Mouse (Mus musculus): Measurements from ENCODE around the gene Rin3. TPM values are rescaled to one million over a fixed set of nuclear protein-coding genes. Genes with fewer than 3 reads are reported as not detected.
A peak's percentile ranks its signal among the peaks of the same experiment; 100 is the strongest.

Gene Rin3
- total and polyA plus RNA-seq, 2 experiments from 2014 or later, result 1.9 to 3.3 TPM

DNA sequence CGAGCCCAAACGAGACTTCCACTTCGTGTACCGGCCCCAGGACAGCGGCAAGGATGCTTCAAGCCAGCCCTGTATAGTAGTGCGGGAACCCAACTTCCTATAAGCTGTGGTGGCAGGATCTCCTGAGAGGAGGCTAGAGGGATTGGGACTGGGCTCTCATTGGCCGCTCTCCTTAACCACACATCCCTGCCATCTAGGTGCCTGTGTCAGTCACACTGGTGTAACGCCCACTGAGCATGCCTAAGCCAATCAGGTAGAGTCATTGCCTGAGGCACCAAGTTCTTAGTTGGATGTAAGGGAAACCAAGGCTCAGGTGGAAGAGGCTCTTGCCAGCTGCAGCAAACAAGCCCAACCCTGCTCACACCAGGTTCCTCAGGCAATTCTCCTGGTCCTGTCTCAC lies 107.2 kb downstream of the Rin3 start:
- Histone ChIP-seq H3K4me2 (ENCODE audit: low read depth) (no peak overlapping the region), H3K9me3 (ENCODE audit: low read length) (no peaks in the 10 kb centered on the region), H3K9ac (no peak overlapping the region), H3K36me3 (ENCODE audit: insufficient read depth) (peaks cover 17% of the 10 kb centered on the region; the same call in 1 of the 2 replicates), H3K27me3 (ENCODE audit: insufficient read depth, low read length) (no peaks in the 10 kb centered on the region), H3K4me1 (ENCODE audit: insufficient read depth) (no peaks in the 10 kb centered on the region), H3K27ac (ENCODE audit: low read depth, low read length) (no peak overlapping the region), H3K4me3 (ENCODE audit: low read depth, low read length) (no peak overlapping the region)
- 33% methylated on average over 8 of the region's 8 CpGs for WGBS
- ATAC-seq (0 out of 2 replicates have a peak, but pooled peaks have one; percentile 26), DNase-seq (no peak)
- TF ChIP-seq CTCF (IDR thresholded peaks at IDR 0.05; ENCODE audit: low read depth), result no peak

DNA sequence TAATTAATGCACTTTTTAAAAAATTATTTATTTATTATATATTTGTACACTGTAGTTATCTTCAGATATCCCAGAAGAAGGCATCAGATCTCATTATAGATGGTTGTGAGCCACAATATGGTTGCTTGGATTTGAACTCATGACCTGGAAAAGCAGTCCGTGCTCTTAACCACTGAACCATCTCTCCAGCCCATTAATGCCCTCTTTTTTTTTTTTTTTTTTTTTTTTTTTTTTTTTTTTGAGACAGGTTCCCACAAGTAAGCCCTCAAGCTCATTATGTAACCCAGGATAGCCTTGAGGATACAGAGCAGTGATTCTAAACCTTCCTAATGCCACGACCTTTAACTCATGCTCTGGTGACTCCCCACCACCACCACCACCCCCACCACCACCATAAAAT lies 108.3 kb downstream of the Rin3 start:
- Histone ChIP-seq H3K4me1 (ENCODE audit: insufficient read depth) (no peaks in the 10 kb centered on the region), H3K4me2 (ENCODE audit: low read depth) (no peak overlapping the region), H3K9me3 (ENCODE audit: low read length) (no peaks in the 10 kb centered on the region), H3K4me3 (ENCODE audit: low read depth, low read length) (no peak overlapping the region), H3K27ac (ENCODE audit: low read depth, low read length) (no peak overlapping the region), H3K9ac (no peak overlapping the region), H3K36me3 (ENCODE audit: insufficient read depth) (peaks cover 24% of the 10 kb centered on the region), H3K27me3 (ENCODE audit: insufficient read depth, low read length) (no peaks in the 10 kb centered on the region)
- no peak for TF ChIP-seq CTCF (IDR thresholded peaks at IDR 0.05; ENCODE audit: low read depth)
- DNase-seq (no peak), ATAC-seq (no peak)
- WGBS, result 77% methylated on average over 2 of the region's 2 CpGs

GRCm38 (mm10) chr12:102391982-102392381 lies 109.1 kb downstream of the Rin3 start:
- peak; percentile 51 for DNase-seq
- Histone ChIP-seq H3K27ac (ENCODE audit: low read depth, low read length) (no peak overlapping the region), H3K4me1 (ENCODE audit: insufficient read depth) (no peaks in the 10 kb centered on the region), H3K27me3 (ENCODE audit: insufficient read depth, low read length) (no peaks in the 10 kb centered on the region), H3K4me3 (ENCODE audit: low read depth, low read length) (no peak overlapping the region), H3K4me2 (ENCODE audit: low read depth) (no peak overlapping the region), H3K36me3 (ENCODE audit: insufficient read depth) (peaks cover 29% of the 10 kb centered on the region), H3K9me3 (ENCODE audit: low read length) (no peaks in the 10 kb centered on the region), H3K9ac (no peak overlapping the region)
- no peak for ATAC-seq
- peak; percentile 65 for TF ChIP-seq CTCF (IDR thresholded peaks at IDR 0.05; ENCODE audit: low read depth)
- WGBS, result 71% methylated on average over 4 of the region's 4 CpGs

- peaks cover 40% of the 10 kb centered on the region for H3K36me3 ChIP-seq (ENCODE audit: insufficient read depth)
- no peaks in the 10 kb centered on the region for H3K9me3 ChIP-seq (ENCODE audit: low read length)
- no peak for TF ChIP-seq CTCF (IDR thresholded peaks at IDR 0.05; ENCODE audit: low read depth)
- WGBS, result 92% methylated on average over 7 of the region's 7 CpGs
- no peaks in the 10 kb centered on the region for H3K27me3 ChIP-seq (ENCODE audit: insufficient read depth, low read length)
- no peak overlapping the region for H3K4me3 ChIP-seq (ENCODE audit: low read depth, low read length)
- DNase-seq (no peak), ATAC-seq (no peak)
- H3K4me2 ChIP-seq (ENCODE audit: low read depth), result no peak overlapping the region
- H3K9ac ChIP-seq, result no peak overlapping the region
- H3K4me1 ChIP-seq (ENCODE audit: insufficient read depth), result no peaks in the 10 kb centered on the region
- H3K27ac ChIP-seq (ENCODE audit: low read depth, low read length), result no peak overlapping the region
Observed at GRCm38 (mm10) chr12:102394496-102394895, 111.6 kb downstream of the Rin3 start.

DNA sequence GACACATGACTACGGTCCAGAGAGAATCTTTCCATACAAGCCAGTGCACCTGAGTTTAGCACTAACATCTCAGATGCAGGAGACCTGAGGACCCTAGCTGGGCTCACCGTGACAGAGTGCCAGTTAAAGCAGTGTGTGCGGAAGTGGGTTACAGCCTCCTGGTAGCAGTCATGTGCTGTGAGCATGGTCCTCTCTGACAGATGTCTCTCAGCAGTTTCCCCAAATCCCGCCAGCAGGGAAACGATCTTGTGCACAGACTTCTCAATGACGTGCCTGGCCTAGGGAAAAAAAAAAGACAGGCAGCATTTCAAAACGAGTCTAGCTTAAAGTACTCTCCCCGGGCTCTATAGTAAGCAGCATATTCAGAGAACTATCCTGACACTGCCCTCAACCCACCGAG lies 112.7 kb downstream of the Rin3 start:
- no peak for DNase-seq
- no peak overlapping the region for H3K9ac ChIP-seq
- WGBS, result 56% methylated on average over 9 of the region's 9 CpGs

DNA sequence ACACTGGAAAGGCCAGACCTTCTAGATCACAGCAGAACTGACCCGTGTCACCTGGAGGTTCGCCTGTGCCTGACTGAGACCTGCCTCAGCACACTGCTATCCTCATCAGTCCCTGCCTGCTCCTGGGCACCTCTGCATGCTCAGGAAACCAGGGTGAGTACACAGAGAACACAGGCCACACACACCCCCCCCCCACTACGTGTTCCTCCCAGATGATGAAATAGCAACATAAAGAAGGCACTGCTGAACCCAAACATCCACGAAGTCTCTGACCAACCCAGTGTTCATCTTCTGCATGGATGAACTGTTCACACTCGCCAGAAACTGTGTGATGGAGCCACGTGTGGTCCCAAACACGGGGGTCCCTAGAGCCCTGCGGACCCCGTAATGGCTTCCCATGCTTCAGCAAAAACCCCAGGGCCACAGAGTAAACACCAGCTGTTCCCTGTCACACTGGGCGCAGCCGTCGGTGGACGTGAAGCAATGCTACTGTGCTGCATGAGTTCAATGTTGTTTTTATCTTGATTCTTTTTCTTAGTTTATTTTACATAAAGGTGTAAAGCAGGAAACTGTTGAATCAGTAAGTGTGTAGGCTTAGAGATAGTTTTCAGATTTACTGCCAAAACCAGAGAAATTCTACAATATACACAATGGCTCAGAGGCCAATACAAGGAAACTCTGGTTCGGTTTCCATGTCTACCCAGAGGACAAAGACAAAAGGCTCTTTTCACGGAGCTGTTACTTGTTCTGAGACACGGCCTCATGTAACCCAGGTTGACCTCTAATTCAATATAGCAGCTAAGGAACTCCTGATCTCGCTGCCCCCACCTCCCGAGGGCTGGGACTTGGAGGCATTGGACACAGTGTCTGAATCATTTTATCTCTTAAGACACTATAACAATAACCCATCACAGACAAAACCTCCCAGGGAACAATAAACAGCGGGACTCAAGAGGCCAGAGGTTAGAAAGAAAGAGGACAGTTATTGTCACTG lies 113.4 kb downstream of the Rin3 start:
- H3K9me3 ChIP-seq (ENCODE audit: low read length), result no peaks in the 10 kb centered on the region
- no peak overlapping the region for H3K27ac ChIP-seq (ENCODE audit: low read depth, low read length)
- DNase-seq (no peak), ATAC-seq (peak; percentile 65)
- no peaks in the 10 kb centered on the region for H3K4me1 ChIP-seq (ENCODE audit: insufficient read depth)
- H3K4me3 ChIP-seq (ENCODE audit: low read depth, low read length), result no peak overlapping the region
- H3K27me3 ChIP-seq (ENCODE audit: insufficient read depth, low read length), result no peaks in the 10 kb centered on the region
- peaks cover 54% of the 10 kb centered on the region for H3K36me3 ChIP-seq (ENCODE audit: insufficient read depth)
- H3K4me2 ChIP-seq (ENCODE audit: low read depth), result no peak overlapping the region
- WGBS, result 41% methylated on average over 19 of the region's 19 CpGs
- H3K9ac ChIP-seq, result no peak overlapping the region
- no peak for TF ChIP-seq CTCF (IDR thresholded peaks at IDR 0.05; ENCODE audit: low read depth)

More for the DNA sequence above, 112.7 kb downstream of the Rin3 start:
- no peak for ATAC-seq
- Histone ChIP-seq H3K9me3 (ENCODE audit: low read length) (no peaks in the 10 kb centered on the region), H3K4me3 (ENCODE audit: low read depth, low read length) (no peak overlapping the region), H3K27me3 (ENCODE audit: insufficient read depth, low read length) (no peaks in the 10 kb centered on the region), H3K27ac (ENCODE audit: low read depth, low read length) (no peak overlapping the region), H3K4me2 (ENCODE audit: low read depth) (no peak overlapping the region), H3K4me1 (ENCODE audit: insufficient read depth) (no peaks in the 10 kb centered on the region), H3K36me3 (ENCODE audit: insufficient read depth) (peaks cover 47% of the 10 kb centered on the region)
- no peak for TF ChIP-seq CTCF (IDR thresholded peaks at IDR 0.05; ENCODE audit: low read depth)

DNA sequence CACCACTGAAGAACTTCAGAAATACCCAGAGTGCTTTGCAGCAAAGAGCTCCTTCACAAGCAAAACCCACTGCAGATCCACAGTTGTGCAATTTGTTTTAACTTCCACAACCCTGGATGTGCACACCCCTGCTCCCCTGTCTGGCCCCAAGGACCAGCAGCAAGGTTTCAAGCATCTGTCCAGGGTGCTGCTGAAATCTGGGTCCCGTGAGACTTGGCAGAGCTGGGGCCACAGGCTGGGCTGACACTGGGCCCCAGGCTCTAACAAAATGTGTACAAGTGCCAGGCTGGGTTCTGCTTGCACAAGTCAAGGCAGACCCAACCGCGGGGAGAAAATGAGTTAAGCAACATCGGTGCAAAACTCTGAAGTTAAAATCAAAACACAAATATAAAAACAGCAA lies 115.7 kb downstream of the Rin3 start:
- Histone ChIP-seq H3K4me1 (ENCODE audit: insufficient read depth) (no peaks in the 10 kb centered on the region), H3K27ac (ENCODE audit: low read depth, low read length) (no peak overlapping the region), H3K9ac (no peak overlapping the region), H3K9me3 (ENCODE audit: low read length) (no peaks in the 10 kb centered on the region), H3K27me3 (ENCODE audit: insufficient read depth, low read length) (no peaks in the 10 kb centered on the region), H3K4me2 (ENCODE audit: low read depth) (no peak overlapping the region), H3K36me3 (ENCODE audit: insufficient read depth) (peaks cover 69% of the 10 kb centered on the region), H3K4me3 (ENCODE audit: low read depth, low read length) (no peak overlapping the region)
- ATAC-seq (no peak), DNase-seq (no peak)
- WGBS, result 95% methylated on average over 4 of the region's 4 CpGs
- TF ChIP-seq CTCF (IDR thresholded peaks at IDR 0.05; ENCODE audit: low read depth), result no peak

All from forebrain, postnatal 0 days (tissue).